Mouse (Mus musculus): Measurements from ENCODE around the gene Gm20388.

The Gm20388 gene

DNA sequence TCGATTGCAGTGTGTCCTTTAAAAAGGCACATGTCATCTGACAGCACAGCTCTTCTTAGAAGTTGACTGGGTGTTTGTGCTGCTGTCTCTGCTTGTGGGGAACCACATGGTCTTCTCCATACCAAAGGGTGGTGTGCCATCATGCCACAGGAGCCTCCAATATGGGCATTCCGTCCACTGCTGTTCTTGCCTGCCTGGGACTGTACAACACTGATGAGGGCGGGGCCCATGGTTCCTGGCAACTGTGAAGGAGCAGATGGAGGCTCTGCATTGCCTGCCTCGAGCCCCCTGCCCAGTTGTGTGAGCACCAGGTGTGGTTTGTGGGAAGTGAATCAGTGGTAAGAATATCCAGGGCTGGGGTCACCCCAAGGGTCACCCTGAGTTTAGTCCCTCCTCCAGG is 2112.1 kb downstream of the Gm20388 start:
- in situ Hi-C loops (cut with MboI, MseI) = no loop called here

- in situ Hi-C loops (cut with MboI, MseI) = no loop called here
Observed at GRCm38 (mm10) chr8:122025546-122025945, 2114.9 kb downstream of the Gm20388 start.

- in situ Hi-C loops (cut with MboI, MseI) = no loop called here
Observed at GRCm38 (mm10) chr8:122028116-122028515, 2117.5 kb downstream of the Gm20388 start.

DNA sequence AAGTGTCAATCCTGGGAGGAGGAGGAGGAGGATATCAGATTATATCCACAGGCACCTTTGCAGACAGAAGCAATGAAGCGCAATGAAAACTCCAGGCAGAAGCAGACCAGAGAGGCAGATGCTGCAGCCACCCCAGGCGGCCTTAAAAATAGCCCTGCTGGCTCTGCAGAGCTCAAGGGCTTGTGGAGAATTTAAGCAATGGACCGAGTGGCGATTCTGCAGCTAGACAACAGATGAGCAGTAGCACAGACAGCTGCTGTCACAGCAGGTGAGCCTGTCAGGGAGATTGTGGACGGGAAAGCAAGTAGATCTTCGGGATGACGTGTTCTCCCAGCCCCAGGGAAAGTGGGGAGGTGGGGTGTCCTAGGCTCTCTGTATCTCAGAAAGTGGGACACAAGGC is 2120.3 kb downstream of the Gm20388 start:
- in situ Hi-C loops (cut with MboI, MseI) = no loop called here

GRCm38 (mm10) chr8:122032741-122033140 is 2122.1 kb downstream of the Gm20388 start:
- in situ Hi-C loops (cut with MboI, MseI) = no loop called here

GRCm38 (mm10) chr8:122035543-122035942 is 2124.9 kb downstream of the Gm20388 start:
- in situ Hi-C loops (cut with MboI, MseI) = no loop called here

GRCm38 (mm10) chr8:122036325-122036724 is 2125.7 kb downstream of the Gm20388 start:
- in situ Hi-C loops (cut with MboI, MseI) = no loop called here

DNA sequence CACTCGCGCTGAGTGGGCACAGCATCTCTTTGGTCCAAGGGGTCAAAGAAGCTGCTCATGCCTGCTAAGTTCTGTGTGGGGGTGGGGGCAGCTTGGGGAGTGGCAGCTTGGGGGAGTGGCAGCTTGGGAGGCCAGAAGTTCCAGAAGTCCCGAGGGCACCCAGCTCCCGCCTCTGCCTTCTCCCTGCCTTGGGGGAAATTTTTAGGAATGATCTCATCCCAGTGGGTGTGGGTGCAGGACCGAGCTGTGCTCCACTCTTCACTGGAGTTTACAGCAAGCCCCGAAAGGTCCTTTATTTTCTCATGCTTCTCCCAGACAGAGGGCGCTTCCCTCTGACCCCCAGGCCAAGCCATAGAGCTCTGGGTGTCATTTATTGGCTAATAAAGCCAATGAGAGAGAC is 2126.6 kb downstream of the Gm20388 start:
- in situ Hi-C loops (cut with MboI, MseI) = no loop called here

DNA sequence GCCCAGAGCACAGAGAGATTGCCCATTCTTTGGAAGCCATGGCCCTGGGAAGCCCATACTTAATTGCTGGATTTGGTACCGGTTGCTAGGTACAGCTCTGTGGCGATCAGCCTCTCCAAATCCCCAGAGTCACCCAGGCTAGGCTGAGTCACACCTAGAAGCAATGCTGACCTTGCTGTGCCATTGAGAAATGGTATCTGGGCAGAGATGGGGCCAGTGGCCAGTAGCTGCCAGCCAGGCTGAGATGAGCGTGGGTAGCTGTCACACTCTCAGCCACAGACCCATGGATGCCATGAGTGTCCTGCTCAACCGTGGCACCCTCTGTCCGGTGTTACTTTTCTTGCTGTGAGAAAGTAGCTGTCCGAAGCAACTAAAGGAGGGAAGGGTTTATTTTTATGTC is 2127.4 kb downstream of the Gm20388 start:
- in situ Hi-C loops (cut with MboI, MseI) = no loop called here

DNA sequence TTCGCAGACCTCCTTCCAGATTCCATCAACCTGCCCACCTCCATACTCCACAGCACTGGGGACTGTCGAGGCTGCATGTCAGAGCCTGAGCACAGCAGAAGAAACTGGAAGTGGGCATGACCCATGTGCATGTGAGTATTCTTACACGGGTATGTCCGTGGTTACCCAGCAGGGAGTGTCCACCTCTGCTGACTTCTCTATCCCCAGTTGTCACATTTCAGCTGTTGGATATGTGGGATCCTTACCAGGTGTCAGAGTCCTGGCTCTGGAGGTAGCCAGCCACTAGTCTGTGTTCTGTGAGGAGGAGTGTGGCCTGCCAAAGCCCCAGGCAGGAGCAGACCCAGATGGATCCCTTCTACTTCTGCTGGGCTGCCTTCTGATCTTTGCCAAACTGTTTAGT is 2128.8 kb downstream of the Gm20388 start:
- in situ Hi-C loops (cut with MboI, MseI) = no loop called here

DNA sequence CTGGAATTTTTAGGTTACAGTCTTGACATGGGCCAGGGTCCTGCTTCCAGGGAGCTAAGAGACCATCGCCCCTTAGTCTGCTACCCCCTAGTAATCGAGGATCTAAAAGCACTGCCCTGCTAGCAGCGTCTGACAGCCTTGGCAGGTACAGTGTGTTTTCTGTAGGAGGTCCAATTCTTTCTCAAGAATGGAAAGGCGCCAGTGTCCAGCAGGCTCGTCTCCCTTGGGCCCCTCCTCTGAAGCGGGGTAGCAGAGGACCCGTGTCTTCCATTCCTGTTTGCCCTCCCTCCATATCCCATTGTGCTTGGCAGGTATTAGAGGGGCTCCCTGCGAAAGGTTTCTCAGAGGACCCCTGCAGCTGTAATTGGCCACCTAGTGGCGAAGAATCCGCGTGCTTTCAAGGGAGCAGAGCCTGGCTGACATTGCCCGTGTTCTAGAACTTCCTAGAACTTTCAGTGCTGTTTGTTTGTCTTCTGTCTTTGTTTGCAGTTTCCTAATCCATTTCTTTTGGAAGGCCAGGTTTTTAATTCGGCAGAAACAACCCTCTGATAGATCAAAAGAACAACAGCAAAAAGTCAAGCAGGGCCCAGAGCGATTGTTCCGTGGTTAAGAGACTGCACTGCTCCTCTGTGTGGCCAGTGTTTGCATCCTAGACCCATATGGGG is 2136.7 kb downstream of the Gm20388 start:
- in situ Hi-C loops (cut with MboI, MseI) = no loop called here

- in situ Hi-C loops (cut with MboI, MseI) = no loop called here
Observed at GRCm38 (mm10) chr8:122049266-122049665, 2138.6 kb downstream of the Gm20388 start.

DNA sequence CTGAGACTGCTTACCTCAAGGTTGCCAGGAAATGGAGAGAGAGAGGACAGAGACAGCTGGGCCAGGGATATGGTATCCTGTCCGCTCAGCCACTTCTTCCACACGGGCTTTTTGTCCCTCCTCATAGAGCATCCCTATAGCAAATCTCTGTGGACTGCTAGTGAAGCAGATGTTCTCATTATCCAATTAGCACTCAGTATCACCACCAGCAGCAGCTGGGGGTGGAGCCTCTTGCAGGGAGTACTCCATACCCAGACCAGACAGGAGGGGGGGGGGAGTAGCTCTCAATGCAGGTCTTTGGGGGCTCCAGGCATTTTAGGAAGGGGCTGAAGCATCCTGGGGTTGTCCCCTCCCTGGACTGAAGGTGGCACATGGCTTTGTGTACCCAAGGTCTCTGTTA is 2139.3 kb downstream of the Gm20388 start:
- in situ Hi-C loops (cut with MboI, MseI) = no loop called here

DNA sequence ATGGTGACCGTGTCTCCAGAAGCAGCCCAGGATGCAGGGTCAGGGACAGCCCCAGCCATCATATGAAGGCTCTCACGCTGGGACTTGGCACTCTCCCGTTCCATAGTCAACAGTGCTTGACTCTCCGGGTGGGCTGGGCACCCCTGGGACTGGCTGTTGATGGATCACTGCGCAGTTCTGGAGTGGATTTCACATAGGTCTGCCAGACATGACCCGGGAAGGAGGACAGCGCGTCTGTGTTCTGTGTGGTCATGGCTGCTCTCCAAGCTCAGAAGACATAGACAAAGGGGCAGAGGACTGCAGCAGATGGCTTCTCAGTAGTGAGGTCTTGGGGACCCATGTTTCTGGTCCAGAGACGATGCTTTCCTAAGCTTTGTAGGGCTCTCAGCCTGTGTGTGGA is 2140.0 kb downstream of the Gm20388 start:
- in situ Hi-C loops (cut with MboI, MseI) = no loop called here

- in situ Hi-C loops (cut with MboI, MseI) = no loop called here
Observed at GRCm38 (mm10) chr8:122055321-122055720, 2144.7 kb downstream of the Gm20388 start.

GRCm38 (mm10) chr8:122056113-122056512 is 2145.5 kb downstream of the Gm20388 start:
- in situ Hi-C loops (cut with MboI, MseI) = no loop called here

- in situ Hi-C loops (cut with MboI, MseI) = no loop called here
Observed at GRCm38 (mm10) chr8:122056882-122057281, 2146.2 kb downstream of the Gm20388 start.

DNA sequence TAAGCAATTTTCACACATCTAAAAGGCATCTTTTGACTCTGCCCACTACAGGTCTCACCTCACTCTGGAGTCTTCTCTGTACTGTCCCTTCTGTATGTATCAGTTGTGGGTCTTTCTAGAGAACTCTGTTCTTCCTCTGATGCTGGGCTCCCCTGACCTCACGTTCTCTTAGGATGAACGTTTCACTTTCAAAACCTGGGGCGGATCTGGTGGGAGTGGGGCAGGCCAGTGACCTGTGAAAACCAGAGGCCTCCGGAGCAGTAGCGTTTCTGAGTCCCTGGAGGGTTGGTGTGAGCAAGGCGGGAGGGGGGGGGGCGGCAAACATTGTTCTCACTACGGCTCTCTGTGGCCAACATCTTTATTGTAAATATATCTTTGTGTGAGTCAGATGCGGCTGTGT is 2147.9 kb downstream of the Gm20388 start:
- in situ Hi-C loops (cut with MboI, MseI) = no loop called here

DNA sequence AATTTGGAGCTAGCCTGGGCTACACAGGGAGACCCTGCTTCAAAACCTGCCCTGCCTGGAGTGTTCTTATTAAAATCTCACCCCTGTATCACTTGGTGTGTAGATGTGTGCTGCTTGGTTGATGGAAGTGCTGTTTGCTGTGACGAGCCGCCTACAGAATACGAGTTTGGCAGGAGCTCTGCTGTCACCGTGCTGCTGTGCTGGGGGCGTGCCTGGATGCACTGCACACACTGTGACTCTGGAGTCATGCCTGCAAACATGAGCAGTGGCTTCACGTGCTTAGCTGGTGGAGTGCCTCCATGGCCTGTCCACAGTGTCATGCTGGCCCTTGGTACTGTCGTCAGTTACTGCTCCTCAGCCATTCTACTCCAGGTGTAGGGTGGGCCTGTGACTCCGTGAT is 2148.3 kb downstream of the Gm20388 start:
- in situ Hi-C loops (cut with MboI, MseI) = no loop called here

- in situ Hi-C loops (cut with MboI, MseI) = no loop called here
Observed at GRCm38 (mm10) chr8:122062508-122063223, 2152.0 kb downstream of the Gm20388 start.

DNA sequence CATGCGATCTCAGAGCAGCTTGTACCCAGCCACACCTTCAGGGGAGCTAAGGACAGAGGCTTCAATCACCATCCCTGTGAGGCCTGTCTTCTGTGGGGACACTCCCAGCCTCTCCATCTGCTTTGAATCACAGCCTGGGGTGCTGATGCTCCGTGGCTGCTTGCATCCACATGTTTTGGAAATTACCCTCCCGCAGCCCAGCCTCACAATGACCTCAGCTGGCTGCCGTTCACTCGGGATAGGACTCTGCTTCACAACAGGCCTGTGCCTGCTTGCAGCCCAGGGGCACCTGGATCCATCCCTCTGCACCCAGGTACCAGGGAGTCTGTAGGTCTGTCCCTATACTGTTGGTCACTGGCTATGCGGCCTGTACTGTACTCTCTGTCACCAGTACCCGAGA is 2153.7 kb downstream of the Gm20388 start:
- in situ Hi-C loops (cut with MboI, MseI) = no loop called here

DNA sequence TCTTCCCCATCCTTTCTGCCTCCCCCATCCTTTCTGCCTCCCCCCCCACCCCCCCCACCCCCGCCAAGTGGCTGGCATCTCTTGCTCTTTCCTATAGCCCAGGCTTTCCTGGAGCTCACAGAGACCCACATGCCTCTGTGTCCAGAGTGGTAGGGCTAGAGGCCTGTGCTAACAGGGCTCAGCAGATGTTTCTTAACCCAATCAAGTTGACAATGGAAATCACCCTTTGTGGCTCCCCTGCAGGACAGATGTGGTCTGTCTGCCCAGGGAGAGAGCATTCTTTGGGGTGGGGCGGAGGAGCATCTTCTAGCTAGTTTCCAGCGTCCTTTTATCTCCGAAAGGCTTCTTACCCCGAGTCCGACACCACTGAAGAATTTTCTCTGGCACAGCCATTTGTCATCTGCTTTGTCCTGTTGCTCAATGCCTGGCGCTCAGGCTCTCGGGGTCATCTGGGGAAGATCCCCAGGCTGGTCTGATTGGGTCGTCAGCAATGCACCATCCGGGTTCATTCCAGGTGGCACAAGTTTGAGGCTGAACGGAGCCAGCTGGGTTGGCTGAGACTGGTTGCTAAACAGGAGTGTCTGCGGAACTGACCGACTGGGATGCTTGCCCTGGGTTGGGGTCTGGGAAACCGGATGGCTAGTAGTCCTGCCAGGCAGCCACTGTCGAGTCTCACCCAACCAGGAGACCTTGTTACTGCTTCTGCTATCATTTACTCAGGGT is 2157.3 kb downstream of the Gm20388 start:
- in situ Hi-C loops (cut with MboI, MseI) = no loop called here

GRCm38 (mm10) chr8:122068609-122069008 is 2158.0 kb downstream of the Gm20388 start:
- in situ Hi-C loops (cut with MboI, MseI) = no loop called here

Data from T-helper 1 cell (primary cell).